Mouse (Mus musculus) forebrain, embryonic 13.5 days (tissue): ENCODE data around the gene Celf5. TPM values are rescaled to one million over a fixed set of nuclear protein-coding genes. Genes with fewer than 3 reads are reported as not detected.

Experiments used
- ATAC-seq: fragments of 200-750 bp; cut with Nextera tagmentation; 2 replicates; pipeline ENCODE4 v1.8.0; 2017
- H3K27ac ChIP-seq: fragments of 300-500 bp; sonication (generic); 2 replicates; pipeline ENCODE4 v1.5.1; 2015; ENCODE audit warnings: inconsistent platforms, mild to moderate bottlenecking, moderate library complexity
- H3K27me3 ChIP-seq: fragments of 300-500 bp; sonication (generic); 2 replicates; pipeline ENCODE4 v1.6.1; 2015; ENCODE audit warnings: mild to moderate bottlenecking, inconsistent platforms
- H3K36me3 ChIP-seq: fragments of 300-500 bp; sonication (generic); 2 replicates; pipeline ENCODE4 v1.6.1; 2015; ENCODE audit warnings: mild to moderate bottlenecking, inconsistent platforms; ENCODE audit not compliant: poor library complexity, severe bottlenecking
- H3K4me1 ChIP-seq: fragments of 300-500 bp; sonication (generic); 2 replicates; pipeline ENCODE4 v1.6.1; 2015; ENCODE audit warnings: inconsistent platforms
- H3K4me2 ChIP-seq: fragments of 300-500 bp; sonication (generic); 2 replicates; pipeline ENCODE4 v1.6.1; 2015; ENCODE audit warnings: inconsistent platforms, mild to moderate bottlenecking, moderate library complexity
- H3K4me3 ChIP-seq: fragments of 300-500 bp; sonication (generic); 2 replicates; pipeline ENCODE4 v1.5.1; 2015; ENCODE audit warnings: mild to moderate bottlenecking, inconsistent platforms
- H3K9ac ChIP-seq: fragments of 300-500 bp; sonication (generic); 2 replicates; pipeline ENCODE4 v1.6.1; 2015; ENCODE audit warnings: mild to moderate bottlenecking, inconsistent platforms
- H3K9me3 ChIP-seq: fragments of 300-500 bp; sonication (generic); replicated peaks from 2 replicates; pipeline ENCODE4 v1.6.1; 2016; ENCODE audit warnings: inconsistent platforms
- whole genome bisulfite sequencing: fragments of 180-500 bp; shearing (Covaris S2); methylation state at CpG from one replicate; pipeline ENCODE4 v1.1.7; 2015; 5-methylcytosine and 5-hydroxymethylcytosine counted together
- polyA plus RNA-seq: library from polyadenylated mRNA; unstranded; fragments of >200 nt; fragmentation: Nextera tagmentation; extraction: Ambion mirVana; gene quantifications from 2 replicates; pipeline ENCODE4 v1.2.1, GENCODE M21; 2015

Gene Celf5
- polyA plus RNA-seq, 1 experiment from 2014 or later, result 48.8 TPM

DNA sequence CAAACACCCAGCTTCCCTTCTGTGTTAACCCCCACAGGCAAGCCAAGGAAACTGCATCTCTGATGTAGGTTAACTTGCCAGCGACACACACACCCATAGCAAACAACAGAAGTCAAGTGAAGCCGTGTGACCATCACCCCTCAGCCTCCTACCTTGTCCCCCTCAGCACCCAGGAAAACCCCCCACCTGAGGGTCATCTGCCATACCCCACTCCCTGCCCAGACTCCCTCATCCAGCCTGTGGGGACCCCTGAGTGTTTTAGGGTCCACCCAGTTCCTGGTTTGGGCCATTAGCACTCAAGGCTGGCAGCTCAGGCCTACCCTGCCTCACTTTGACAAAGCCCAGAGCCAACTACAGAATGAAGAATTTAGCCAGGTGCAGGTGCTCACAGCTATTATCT lies 16.4 kb downstream of the Celf5 start:
- WGBS, result 88% methylated on average over 2 of the region's 2 CpGs
- peaks cover 45% of the 10 kb centered on the region for H3K27me3 ChIP-seq

GRCm38 (mm10) chr10:81465265-81465645 lies 17.3 kb downstream of the Celf5 start:
- no peaks in the 10 kb centered on the region for H3K9me3 ChIP-seq
- 0 out of 2 replicates have a peak overlapping the region, but pooled peaks have one; percentile 33 for H3K4me3 ChIP-seq
- H3K4me1 ChIP-seq, result peaks cover 11% of the 10 kb centered on the region
- H3K27me3 ChIP-seq, result peaks cover 53% of the 10 kb centered on the region
- ATAC-seq, result peak; percentile 6; the same call in 1 of the 2 replicates
- H3K4me2 ChIP-seq, result 0 out of 2 replicates have a peak overlapping the region, but pooled peaks have one; percentile 61
- H3K36me3 ChIP-seq, result peaks cover 43% of the 10 kb centered on the region
- no peak overlapping the region for H3K9ac ChIP-seq
- no peak overlapping the region for H3K27ac ChIP-seq
- 2% methylated on average over 5 of the region's 5 CpGs for WGBS

More for the DNA sequence above, 16.4 kb downstream of the Celf5 start:
- H3K9me3 ChIP-seq, result no peaks in the 10 kb centered on the region
- H3K4me3 ChIP-seq, result no peak overlapping the region
- H3K9ac ChIP-seq, result no peak overlapping the region
- peaks cover 18% of the 10 kb centered on the region for H3K4me1 ChIP-seq
- ATAC-seq, result no peak
- H3K27ac ChIP-seq, result no peak overlapping the region
- H3K4me2 ChIP-seq, result no peak overlapping the region
- H3K36me3 ChIP-seq, result peaks cover 47% of the 10 kb centered on the region

GRCm38 (mm10) chr10:81464405-81465264 lies 17.9 kb downstream of the Celf5 start:
- Histone ChIP-seq H3K4me2 (peak overlapping the region; percentile 61), H3K36me3 (peaks cover 43% of the 10 kb centered on the region), H3K4me1 (peaks cover 11% of the 10 kb centered on the region), H3K9ac (peak overlapping the region; percentile 52), H3K27ac (no peak overlapping the region), H3K27me3 (peaks cover 59% of the 10 kb centered on the region), H3K4me3 (peak overlapping the region; percentile 33), H3K9me3 (no peaks in the 10 kb centered on the region)
- 2% methylated on average over 33 of the region's 33 CpGs for WGBS
- peak; percentile 79 for ATAC-seq

DNA sequence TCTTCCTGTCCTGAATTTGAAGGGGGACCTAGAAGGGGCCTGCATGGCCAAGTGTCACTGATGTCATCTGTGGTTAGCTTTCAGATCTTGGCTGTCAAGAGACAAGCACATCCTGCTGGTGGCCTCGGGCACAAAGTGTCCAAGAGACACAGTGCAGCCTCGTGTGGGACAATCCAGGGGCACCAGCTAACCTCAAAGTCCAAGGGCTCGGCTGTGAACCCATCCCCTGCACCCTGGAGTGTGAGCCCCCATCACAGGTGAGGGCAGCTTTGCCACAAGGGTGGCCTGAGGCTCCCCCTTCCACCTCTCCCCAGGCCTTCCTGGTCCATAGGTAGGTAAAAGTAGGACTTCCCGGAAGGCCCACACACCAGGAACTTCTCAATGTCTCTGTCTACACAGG lies 19.0 kb downstream of the Celf5 start:
- 61% methylated on average over 4 of the region's 4 CpGs for WGBS
- no peak overlapping the region for H3K9ac ChIP-seq

DNA sequence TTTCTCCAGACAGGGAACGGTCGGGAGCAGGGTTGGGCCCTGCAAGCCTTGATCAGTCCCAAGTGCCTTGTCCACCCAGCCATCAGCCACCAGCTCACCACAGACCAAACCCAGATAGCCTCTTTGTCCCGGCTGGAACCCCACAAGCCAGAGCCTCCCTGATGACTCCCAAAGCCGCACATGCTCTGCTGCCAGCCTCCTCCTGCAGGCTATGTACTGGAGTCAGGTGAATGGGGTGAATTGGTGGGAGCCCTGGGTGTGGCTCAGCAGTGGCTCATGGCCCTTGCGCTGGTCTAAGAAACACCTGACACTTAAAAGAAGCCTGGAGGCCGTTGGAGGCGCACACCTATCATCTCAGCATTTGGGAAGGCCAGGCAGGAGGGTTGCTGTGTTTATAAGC lies 19.6 kb downstream of the Celf5 start:
- no peak overlapping the region for H3K9ac ChIP-seq
- H3K4me2 ChIP-seq, result no peak overlapping the region
- no peak overlapping the region for H3K4me3 ChIP-seq
- H3K4me1 ChIP-seq, result peaks cover 11% of the 10 kb centered on the region
- no peak overlapping the region for H3K27ac ChIP-seq
- ATAC-seq, result no peak
- peaks cover 73% of the 10 kb centered on the region for H3K27me3 ChIP-seq
- H3K36me3 ChIP-seq, result peaks cover 29% of the 10 kb centered on the region
- H3K9me3 ChIP-seq, result no peaks in the 10 kb centered on the region
- WGBS, result 76% methylated on average over 7 of the region's 7 CpGs

More for the DNA sequence above, 19.0 kb downstream of the Celf5 start:
- H3K27me3 ChIP-seq, result peaks cover 68% of the 10 kb centered on the region
- no peaks in the 10 kb centered on the region for H3K9me3 ChIP-seq
- H3K4me3 ChIP-seq, result no peak overlapping the region
- ATAC-seq, result no peak
- peaks cover 11% of the 10 kb centered on the region for H3K4me1 ChIP-seq
- H3K36me3 ChIP-seq, result peaks cover 34% of the 10 kb centered on the region
- peak overlapping the region; percentile 61; the same call in 1 of the 2 replicates for H3K4me2 ChIP-seq
- no peak overlapping the region for H3K27ac ChIP-seq

GRCm38 (mm10) chr10:81462415-81462804 lies 20.1 kb downstream of the Celf5 start:
- Histone ChIP-seq H3K27me3 (peaks cover 78% of the 10 kb centered on the region), H3K36me3 (peaks cover 24% of the 10 kb centered on the region)

DNA sequence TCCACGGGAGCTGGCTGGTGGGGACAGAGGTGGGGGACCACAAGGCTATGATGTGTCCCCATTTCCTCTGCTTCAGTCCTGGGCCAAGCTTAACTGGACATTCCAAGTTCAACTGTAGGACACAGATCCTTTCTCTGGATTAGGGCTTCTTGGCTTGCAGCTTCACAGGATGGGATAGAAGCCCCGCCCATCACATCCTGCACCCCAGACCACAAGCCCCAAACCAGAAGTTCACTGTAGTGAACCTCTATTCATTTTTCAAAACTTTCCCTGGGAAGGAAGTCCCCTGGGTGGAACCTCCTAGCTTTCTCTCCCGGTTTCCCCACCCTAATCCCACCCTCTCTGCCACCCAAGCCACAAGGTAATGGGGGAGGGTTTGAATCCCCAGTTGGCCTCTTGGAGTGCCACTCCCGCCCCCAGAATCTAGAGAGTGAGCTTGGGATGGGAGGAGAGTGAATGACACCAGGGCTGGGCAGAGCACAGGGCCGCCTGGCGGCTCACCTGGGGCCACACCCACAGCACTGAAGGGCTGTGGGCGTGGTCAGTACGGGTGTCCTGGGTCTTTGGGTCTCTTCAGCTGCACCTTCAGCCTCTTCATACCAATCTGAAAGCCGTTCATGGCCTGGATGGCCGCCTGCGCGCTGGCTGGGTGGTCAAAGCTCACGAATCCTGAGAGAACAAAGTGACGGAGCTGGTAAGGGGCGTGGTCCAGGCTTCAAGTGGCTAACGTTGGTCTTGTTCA lies 20.7 kb downstream of the Celf5 start:
- no peak overlapping the region for H3K27ac ChIP-seq
- ATAC-seq, result no peak
- no peaks in the 10 kb centered on the region for H3K9me3 ChIP-seq
- peaks cover 84% of the 10 kb centered on the region for H3K27me3 ChIP-seq
- H3K9ac ChIP-seq, result no peak overlapping the region
- peaks cover 11% of the 10 kb centered on the region for H3K4me1 ChIP-seq
- no peak overlapping the region for H3K4me2 ChIP-seq
- WGBS, result 7% methylated on average over 16 of the region's 16 CpGs
- peaks cover 18% of the 10 kb centered on the region for H3K36me3 ChIP-seq
- no peak overlapping the region for H3K4me3 ChIP-seq

More at GRCm38 (mm10) chr10:81462415-81462804, 20.1 kb downstream of the Celf5 start:
- no peaks in the 10 kb centered on the region for H3K9me3 ChIP-seq
- ATAC-seq, result no peak
- no peak overlapping the region for H3K9ac ChIP-seq
- H3K4me2 ChIP-seq, result no peak overlapping the region
- no peak overlapping the region for H3K4me3 ChIP-seq
- H3K27ac ChIP-seq, result no peak overlapping the region
- 36% methylated on average over 7 of the region's 7 CpGs for WGBS
- peaks cover 11% of the 10 kb centered on the region for H3K4me1 ChIP-seq

- Histone ChIP-seq H3K4me2 (no peak overlapping the region), H3K9me3 (no peaks in the 10 kb centered on the region), H3K36me3 (peaks cover 10% of the 10 kb centered on the region; the same call in 1 of the 2 replicates), H3K27ac (no peak overlapping the region), H3K9ac (no peak overlapping the region), H3K4me3 (no peak overlapping the region), H3K27me3 (peaks cover 92% of the 10 kb centered on the region), H3K4me1 (peaks cover 11% of the 10 kb centered on the region)
- WGBS, result 37% methylated on average over 11 of the region's 11 CpGs
- ATAC-seq, result no peak
Measured at GRCm38 (mm10) chr10:81460951-81461350, 21.6 kb downstream of the Celf5 start.

- ATAC-seq, result no peak
- 19% methylated on average over 20 of the region's 20 CpGs for WGBS
- peaks cover 95% of the 10 kb centered on the region for H3K27me3 ChIP-seq
Measured at GRCm38 (mm10) chr10:81460471-81460870, 22.0 kb downstream of the Celf5 start.

GRCm38 (mm10) chr10:81459399-81459798 lies 23.1 kb downstream of the Celf5 start:
- no peak overlapping the region for H3K9ac ChIP-seq
- no peaks in the 10 kb centered on the region for H3K9me3 ChIP-seq
- no peak for ATAC-seq
- no peak overlapping the region for H3K4me3 ChIP-seq
- peaks cover 4% of the 10 kb centered on the region; the same call in 1 of the 2 replicates for H3K36me3 ChIP-seq
- no peak overlapping the region for H3K4me2 ChIP-seq
- no peak overlapping the region for H3K27ac ChIP-seq
- H3K27me3 ChIP-seq, result peaks cover 95% of the 10 kb centered on the region
- H3K4me1 ChIP-seq, result peaks cover 5% of the 10 kb centered on the region
- WGBS, result 72% methylated on average over 21 of the region's 21 CpGs

More at GRCm38 (mm10) chr10:81460471-81460870, 22.0 kb downstream of the Celf5 start:
- peaks cover 5% of the 10 kb centered on the region; the same call in 1 of the 2 replicates for H3K36me3 ChIP-seq
- no peak overlapping the region for H3K27ac ChIP-seq
- no peak overlapping the region for H3K4me3 ChIP-seq
- H3K4me2 ChIP-seq, result no peak overlapping the region
- no peaks in the 10 kb centered on the region for H3K9me3 ChIP-seq
- no peak overlapping the region for H3K9ac ChIP-seq
- H3K4me1 ChIP-seq, result peaks cover 11% of the 10 kb centered on the region

- 78% methylated on average over 6 of the region's 6 CpGs for WGBS
- Histone ChIP-seq H3K27me3 (peaks cover 95% of the 10 kb centered on the region), H3K4me1 (no peaks in the 10 kb centered on the region), H3K36me3 (no peaks in the 10 kb centered on the region; the same call in 1 of the 2 replicates), H3K4me2 (no peak overlapping the region), H3K9me3 (no peaks in the 10 kb centered on the region), H3K27ac (no peak overlapping the region), H3K4me3 (no peak overlapping the region), H3K9ac (no peak overlapping the region)
- ATAC-seq, result no peak
Measured at GRCm38 (mm10) chr10:81458267-81458666, 24.2 kb downstream of the Celf5 start.

GRCm38 (mm10) chr10:81457624-81458023 lies 24.9 kb downstream of the Celf5 start:
- no peak overlapping the region for H3K9ac ChIP-seq
- no peak for ATAC-seq
- H3K4me2 ChIP-seq, result no peak overlapping the region
- H3K27me3 ChIP-seq, result peaks cover 95% of the 10 kb centered on the region
- no peaks in the 10 kb centered on the region for H3K9me3 ChIP-seq
- 93% methylated on average over 8 of the region's 8 CpGs for WGBS
- H3K36me3 ChIP-seq, result no peaks in the 10 kb centered on the region; the same call in 1 of the 2 replicates
- H3K4me1 ChIP-seq, result no peaks in the 10 kb centered on the region
- H3K4me3 ChIP-seq, result no peak overlapping the region
- no peak overlapping the region for H3K27ac ChIP-seq
